Mouse (Mus musculus): ENCODE measurements at regions not wholly inside any gene's neighbourhood (a gene's known extent, or its start where the extent isn't known, plus 50 kb on each side); places are given as distances from the start of the nearest gene placed in this dataset.

- Histone ChIP-seq H3K4me1 (ENCODE audit: control insufficient read depth, insufficient read depth, low read length) (peaks cover 7% of the 10 kb centered on the region), H3K27me3 (replicated peaks; ENCODE audit: control insufficient read depth, insufficient read depth, low read length) (no peaks in the 10 kb centered on the region), H3K9me3 (ENCODE audit: control insufficient read depth, low read length) (no peaks in the 10 kb centered on the region), H3K9ac (ENCODE audit: low read depth, low read length) (no peak overlapping the region), H3K36me3 (ENCODE audit: control insufficient read depth, insufficient read depth, low read length) (no peaks in the 10 kb centered on the region), H3K4me3 (ENCODE audit: low read depth, low read length) (no peak overlapping the region), H3K27ac (replicated peaks; ENCODE audit: low read depth, low read length) (no peak overlapping the region), H3K4me2 (ENCODE audit: low read depth, low read length) (no peak overlapping the region)
- no peak for DNase-seq (ENCODE audit: low spot score)
- 67% methylated on average over 9 of the region's 9 CpGs for WGBS
- no peak for ATAC-seq (ENCODE audit: low read depth)
These were observed 66.4 kb downstream of the Cmpk2 start for GRCm38 (mm10) chr12:26535261-26535890.

- no peaks in the 10 kb centered on the region for H3K27me3 ChIP-seq (replicated peaks; ENCODE audit: control insufficient read depth, insufficient read depth, low read length)
- H3K9ac ChIP-seq (ENCODE audit: low read depth, low read length) = no peak overlapping the region
- no peaks in the 10 kb centered on the region for H3K36me3 ChIP-seq (ENCODE audit: control insufficient read depth, insufficient read depth, low read length)
- no peaks in the 10 kb centered on the region for H3K9me3 ChIP-seq (ENCODE audit: control insufficient read depth, low read length)
- H3K27ac ChIP-seq (replicated peaks; ENCODE audit: low read depth, low read length) = no peak overlapping the region; the same call in 1 of the 2 replicates
- H3K4me1 ChIP-seq (ENCODE audit: control insufficient read depth, insufficient read depth, low read length) = peaks cover 7% of the 10 kb centered on the region
- DNase-seq (ENCODE audit: low spot score) (no peak), ATAC-seq (ENCODE audit: low read depth) (no peak)
- no peak overlapping the region for H3K4me3 ChIP-seq (ENCODE audit: low read depth, low read length)
- no peak overlapping the region for H3K4me2 ChIP-seq (ENCODE audit: low read depth, low read length)
- 19% methylated on average over 9 of the region's 9 CpGs for WGBS
These were observed 65.5 kb downstream of the Cmpk2 start for GRCm38 (mm10) chr12:26534229-26535105.

- Histone ChIP-seq H3K9me3 (ENCODE audit: control insufficient read depth, low read length) (no peaks in the 10 kb centered on the region), H3K9ac (ENCODE audit: low read depth, low read length) (no peak overlapping the region), H3K4me1 (ENCODE audit: control insufficient read depth, insufficient read depth, low read length) (peaks cover 7% of the 10 kb centered on the region), H3K27ac (replicated peaks; ENCODE audit: low read depth, low read length) (0 out of 2 replicates have a peak overlapping the region, but pooled peaks have one; percentile 6), H3K36me3 (ENCODE audit: control insufficient read depth, insufficient read depth, low read length) (no peaks in the 10 kb centered on the region), H3K4me2 (ENCODE audit: low read depth, low read length) (peak overlapping the region; percentile 49), H3K27me3 (replicated peaks; ENCODE audit: control insufficient read depth, insufficient read depth, low read length) (no peaks in the 10 kb centered on the region), H3K4me3 (ENCODE audit: low read depth, low read length) (no peak overlapping the region)
- DNase-seq (ENCODE audit: low spot score) = no peak
- WGBS = 27% methylated on average over 9 of the region's 9 CpGs
- no peak for ATAC-seq (ENCODE audit: low read depth)
These were observed 64.7 kb downstream of the Cmpk2 start for GRCm38 (mm10) chr12:26533641-26534151.

- Histone ChIP-seq H3K27ac (replicated peaks; ENCODE audit: low read depth, low read length) (0 out of 2 replicates have a peak overlapping the region, but pooled peaks have one; percentile 6), H3K4me2 (ENCODE audit: low read depth, low read length) (peak overlapping the region; percentile 49), H3K27me3 (replicated peaks; ENCODE audit: control insufficient read depth, insufficient read depth, low read length) (no peaks in the 10 kb centered on the region)
These were observed 64.0 kb downstream of the Cmpk2 start for GRCm38 (mm10) chr12:26532823-26533640.

GRCm38 (mm10) chr12:26532076-26532475 is 63.1 kb downstream of the Cmpk2 start:
- Histone ChIP-seq H3K36me3 (ENCODE audit: control insufficient read depth, insufficient read depth, low read length) (no peaks in the 10 kb centered on the region), H3K9ac (ENCODE audit: low read depth, low read length) (no peak overlapping the region), H3K9me3 (ENCODE audit: control insufficient read depth, low read length) (no peaks in the 10 kb centered on the region), H3K4me2 (ENCODE audit: low read depth, low read length) (no peak overlapping the region), H3K4me3 (ENCODE audit: low read depth, low read length) (no peak overlapping the region), H3K4me1 (ENCODE audit: control insufficient read depth, insufficient read depth, low read length) (peaks cover 7% of the 10 kb centered on the region), H3K27ac (replicated peaks; ENCODE audit: low read depth, low read length) (no peak overlapping the region), H3K27me3 (replicated peaks; ENCODE audit: control insufficient read depth, insufficient read depth, low read length) (no peaks in the 10 kb centered on the region)
- 62% methylated on average over 6 of the region's 6 CpGs for WGBS
- ATAC-seq (ENCODE audit: low read depth) (no peak), DNase-seq (ENCODE audit: low spot score) (no peak)

More at GRCm38 (mm10) chr12:26532823-26533640, 64.0 kb downstream of the Cmpk2 start:
- DNase-seq (ENCODE audit: low spot score) (peak; percentile 81), ATAC-seq (ENCODE audit: low read depth) (peak; percentile 91)
- Histone ChIP-seq H3K36me3 (ENCODE audit: control insufficient read depth, insufficient read depth, low read length) (no peaks in the 10 kb centered on the region), H3K9me3 (ENCODE audit: control insufficient read depth, low read length) (no peaks in the 10 kb centered on the region), H3K4me1 (ENCODE audit: control insufficient read depth, insufficient read depth, low read length) (peaks cover 7% of the 10 kb centered on the region), H3K9ac (ENCODE audit: low read depth, low read length) (no peak overlapping the region), H3K4me3 (ENCODE audit: low read depth, low read length) (no peak overlapping the region)
- 23% methylated on average over 13 of the region's 13 CpGs for WGBS
